8 mouse cellular contexts compared by ENCODE assay signal in the genomic region with DNA sequence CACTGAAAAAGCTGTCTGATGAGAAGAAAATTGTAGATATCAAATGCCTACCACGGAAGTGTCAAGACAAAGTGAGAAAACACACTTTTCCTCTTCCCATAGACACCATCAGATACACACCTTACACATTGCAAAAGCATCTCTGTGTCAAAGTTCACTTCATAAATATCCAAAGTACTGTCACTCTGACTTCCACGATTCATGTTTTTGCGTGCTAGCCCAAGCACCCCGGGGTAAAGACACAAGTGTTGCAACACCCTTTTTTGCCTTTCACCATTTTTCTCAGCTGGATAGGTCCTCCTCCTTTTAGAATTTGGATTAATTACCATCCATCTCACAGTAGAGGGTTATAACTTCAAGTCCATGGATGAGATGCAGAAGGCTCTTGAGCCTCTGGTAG. TPM values are rescaled to one million over a fixed set of nuclear protein-coding genes. Genes with fewer than 3 reads are reported as not detected.
A peak's percentile ranks its signal among the peaks of the same experiment; 100 is the strongest.
DNase-seq lines count a peak whose midpoint lies in the region; ATAC-seq and TF ChIP-seq lines count a peak whose summit lies in the region.

No protein-coding gene starts in this region.

- peaks cover 19% of the 10 kb centered on the region for H3K36me3 ChIP-seq in E14TG2a.4 (ENCODE audit: insufficient read depth, low read length)
- H3K36me3 ChIP-seq in forebrain, postnatal 0 days (ENCODE audit: insufficient read depth): no peaks in the 10 kb centered on the region
- H3K36me3 ChIP-seq in liver, embryonic 15.5 days (replicated peaks): 0 out of 2 replicates have a peak, but pooled peaks cover 9% of the 10 kb centered on the region

- H3K27ac ChIP-seq in gastrocnemius, adult 2 months: peak overlapping the region; percentile 97; the same call in 1 of the 2 replicates
- H3K27ac ChIP-seq in forebrain, postnatal 0 days (ENCODE audit: low read depth, low read length): no peak overlapping the region
- H3K27ac ChIP-seq in liver, embryonic 15.5 days (replicated peaks): peak overlapping the region; percentile 93

- no peaks in the 10 kb centered on the region for H3K9me3 ChIP-seq in E14TG2a.4 (ENCODE audit: low read length)
- H3K9me3 ChIP-seq in forebrain, postnatal 0 days (ENCODE audit: low read length): no peaks in the 10 kb centered on the region
- H3K9me3 ChIP-seq in liver, embryonic 15.5 days (replicated peaks): no peaks in the 10 kb centered on the region

- peaks cover 58% of the 10 kb centered on the region for H3K4me1 ChIP-seq in E14TG2a.4 (replicated peaks; ENCODE audit: low read depth, low read length)
- H3K4me1 ChIP-seq in forebrain, postnatal 0 days (ENCODE audit: insufficient read depth): peaks cover 19% of the 10 kb centered on the region
- H3K4me1 ChIP-seq in liver, embryonic 15.5 days (replicated peaks): peaks cover 60% of the 10 kb centered on the region

- no peak for TF ChIP-seq CTCF in gastrocnemius, adult 2 months (IDR thresholded peaks at IDR 0.05)
- no peak for TF ChIP-seq CTCF in E14TG2a.4 (conservative IDR thresholded peaks at IDR 0.05; ENCODE audit: low read length)
- TF ChIP-seq CTCF in forebrain, postnatal 0 days (IDR thresholded peaks at IDR 0.05; ENCODE audit: low read depth): no peak

- DNase-seq in gastrocnemius, adult 2 months: no peak
- no peak for DNase-seq in gastrocnemius, postnatal 25 days
- DNase-seq in forebrain, postnatal 0 days: no peak
- no peak for DNase-seq in thymus, postnatal 4 days
- DNase-seq in gastrocnemius, adult 8-10 months (ENCODE audit: low spot score in 2 of 2): no peak

- 86% methylated on average over 4 of the region's 4 CpGs for WGBS in forebrain, postnatal 0 days
- WGBS in liver, embryonic 15.5 days (ENCODE audit: insufficient replicate concordance): 71% methylated on average over 4 of the region's 4 CpGs

- H3K4me3 ChIP-seq in gastrocnemius, adult 2 months: peak overlapping the region; percentile 99
- H3K4me3 ChIP-seq in E14TG2a.4 (replicated peaks; ENCODE audit: low read length): peak overlapping the region; percentile 93
- peak overlapping the region; percentile 96; the same call in 1 of the 2 replicates for H3K4me3 ChIP-seq in forebrain, postnatal 0 days (ENCODE audit: low read depth, low read length)
- peak overlapping the region; percentile 99 for H3K4me3 ChIP-seq in liver, embryonic 15.5 days (replicated peaks)

- intact Hi-C loops in gastrocnemius, adult 2 months (cut with DNase I): loop anchor here (5.0 kb wide), 1 partner anchor 68 kb away; a partner anchor contains a TSS

- no peak for ATAC-seq in forebrain, postnatal 0 days
- ATAC-seq in liver, embryonic 15.5 days (ENCODE audit: insufficient read depth): no peak
- no peak for ATAC-seq in frontal cortex, adult (ENCODE audit: low TSS enrichment)

- H3K9ac ChIP-seq in forebrain, postnatal 0 days: 0 out of 2 replicates have a peak overlapping the region, but pooled peaks have one; percentile 84
- peak overlapping the region; percentile 96 for H3K9ac ChIP-seq in liver, embryonic 15.5 days

- H3K4me2 ChIP-seq in forebrain, postnatal 0 days (ENCODE audit: low read depth): peak overlapping the region; percentile 90
- peak overlapping the region; percentile 77 for H3K4me2 ChIP-seq in liver, embryonic 15.5 days

- H3K27me3 ChIP-seq in E14TG2a.4 (ENCODE audit: insufficient read depth, low read length): no peaks in the 10 kb centered on the region
- no peaks in the 10 kb centered on the region for H3K27me3 ChIP-seq in forebrain, postnatal 0 days (ENCODE audit: insufficient read depth, low read length)
- no peaks in the 10 kb centered on the region for H3K27me3 ChIP-seq in liver, embryonic 15.5 days

RNA-seq across cellular contexts. Expression of a gene that starts 10.8 kb away (rescaled TPM):
- total RNA-seq in gastrocnemius, adult 2 months (2021): 10 to 100 TPM; 35.1 to 39.7 TPM
- 10 to 100 TPM; 35.2 to 38.6 TPM for total RNA-seq in gastrocnemius, postnatal 25 days (2021)
- 50.9 and 55.8 TPM in 2 replicates for total RNA-seq in forebrain, postnatal 0 days (2014; rRNA removed)
- polyA plus RNA-seq in forebrain, postnatal 0 days (2015; fragmentation: Nextera tagmentation; extraction: Ambion mirVana): 33.8 and 59.0 TPM in 2 replicates
- polyA plus RNA-seq in liver, embryonic 15.5 days (2015; fragmentation: Nextera tagmentation; extraction: Ambion mirVana): 25.2 and 26.3 TPM in 2 replicates
- 10 to 100 TPM; 36.6 to 43.2 (median 39.8) TPM for total RNA-seq in gastrocnemius, adult 8-10 months (2022)

RNA-seq across cellular contexts. Expression of a gene that starts 23.6 kb away (rescaled TPM):
- total RNA-seq in gastrocnemius, adult 2 months (2021): 1 to 10 TPM; 8.4 to 8.8 TPM
- total RNA-seq in gastrocnemius, postnatal 25 days (2021): 1 to 10 TPM; 8.7 to 9.8 TPM
- total RNA-seq in forebrain, postnatal 0 days (2014; rRNA removed): 37.9 and 47.6 TPM in 2 replicates
- polyA plus RNA-seq in forebrain, postnatal 0 days (2015; fragmentation: Nextera tagmentation; extraction: Ambion mirVana): 34.5 and 35.4 TPM in 2 replicates
- polyA plus RNA-seq in liver, embryonic 15.5 days (2015; fragmentation: Nextera tagmentation; extraction: Ambion mirVana): 21.4 and 23.6 TPM in 2 replicates
- 10 to 100 TPM in 2 of 4 experiments, 1 to 10 TPM in 2; 9.4 to 12.8 (median 10.3) TPM for total RNA-seq in gastrocnemius, adult 8-10 months (2022)

RNA-seq across cellular contexts. Expression of a gene that starts 29.5 kb away (rescaled TPM):
- 100 to 1,000 TPM; 147 to 152 TPM for total RNA-seq in gastrocnemius, adult 2 months (2021)
- 100 to 1,000 TPM; 145 to 159 TPM for total RNA-seq in gastrocnemius, postnatal 25 days (2021)
- 386 and 489 TPM in 2 replicates for total RNA-seq in forebrain, postnatal 0 days (2014; rRNA removed)
- polyA plus RNA-seq in forebrain, postnatal 0 days (2015; fragmentation: Nextera tagmentation; extraction: Ambion mirVana): 1,891 and 2,006 TPM in 2 replicates
- 362 and 405 TPM in 2 replicates for polyA plus RNA-seq in liver, embryonic 15.5 days (2015; fragmentation: Nextera tagmentation; extraction: Ambion mirVana)
- total RNA-seq in gastrocnemius, adult 8-10 months (2022): 100 to 1,000 TPM; 152 to 173 (median 158) TPM
